Mouse (Mus musculus) cortical plate, adult 2 months (tissue): ENCODE measurements around the gene Akr7a5. TPM values are rescaled to one million over a fixed set of nuclear protein-coding genes. Genes with fewer than 3 reads are reported as not detected.

Source experiments
- H3K27ac ChIP-seq: fragments of 200-500 bp; 2 replicates; pipeline ENCODE4 v1.5.1; 2012; ENCODE audit warnings: low read length, control low read depth, inconsistent platforms; ENCODE audit not compliant: insufficient read depth
- H3K4me1 ChIP-seq: fragments of 200-500 bp; 2 replicates; pipeline ENCODE4 v1.6.1; 2011; ENCODE audit warnings: low read length; ENCODE audit not compliant: control insufficient read depth, insufficient read depth
- H3K4me3 ChIP-seq: fragments of 200-500 bp; 2 replicates; pipeline ENCODE4 v1.5.1; 2011; ENCODE audit warnings: mild to moderate bottlenecking, low read length, control low read depth; ENCODE audit not compliant: insufficient read depth
- CTCF ChIP-seq: fragments of 200-500 bp; IDR thresholded peaks from 2 replicates; pipeline ENCODE4 v1.5.1; 2011; ENCODE audit warnings: mild to moderate bottlenecking, control low read depth, low read length; ENCODE audit not compliant: insufficient read depth; ENCODE audit errors: extremely low read depth
- POLR2A ChIP-seq: fragments of 200-500 bp; IDR thresholded peaks from 2 replicates; pipeline ENCODE4 v1.6.1; 2011; ENCODE audit warnings: mild to moderate bottlenecking, low read length, control low read depth; ENCODE audit not compliant: insufficient read depth; ENCODE audit errors: extremely low read depth
- polyA plus RNA-seq: library from polyadenylated mRNA; depleted of rRNA; stranded (reverse); fragments of >200 nt; gene quantifications from 2 replicates; pipeline ENCODE4 v1.2.3, GENCODE M21; 2012

The Akr7a5 gene
- polyA plus RNA-seq, 1 experiment, result 17.5 TPM

- TF ChIP-seq POLR2A (no peak), CTCF (peak; percentile 23; the same call in 1 of the 2 replicates)
- H3K27ac ChIP-seq, result no peak overlapping the region
- H3K4me3 ChIP-seq, result no peak overlapping the region
- peaks cover 9% of the 10 kb centered on the region for H3K4me1 ChIP-seq
Measured at GRCm38 (mm10) chr4:139312632-139313031, 2.1 kb downstream of the Akr7a5 start.

DNA sequence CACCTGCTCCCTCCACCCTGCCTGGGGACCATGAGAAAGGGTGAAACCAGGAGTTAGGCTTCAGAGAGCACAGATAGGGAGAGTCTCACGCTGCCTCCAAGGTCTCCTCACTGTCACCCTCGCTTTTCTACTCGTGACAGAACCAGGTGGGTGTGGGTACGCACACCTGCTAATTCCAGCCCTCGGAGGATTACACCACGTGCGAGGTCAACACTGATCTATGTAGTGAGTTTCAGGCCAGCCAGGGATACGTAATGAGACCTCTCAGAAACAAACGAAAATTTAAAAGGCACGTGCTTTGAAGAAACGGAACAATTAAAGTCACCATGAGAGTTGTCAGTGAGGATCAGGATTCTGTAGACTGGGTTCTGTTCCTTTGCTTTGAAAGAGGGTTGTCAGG lies 7.9 kb downstream of the Akr7a5 start:
- Histone ChIP-seq H3K4me3 (no peak overlapping the region), H3K4me1 (no peaks in the 10 kb centered on the region), H3K27ac (no peak overlapping the region)
- TF ChIP-seq CTCF, result no peak
- TF ChIP-seq POLR2A, result no peak

DNA sequence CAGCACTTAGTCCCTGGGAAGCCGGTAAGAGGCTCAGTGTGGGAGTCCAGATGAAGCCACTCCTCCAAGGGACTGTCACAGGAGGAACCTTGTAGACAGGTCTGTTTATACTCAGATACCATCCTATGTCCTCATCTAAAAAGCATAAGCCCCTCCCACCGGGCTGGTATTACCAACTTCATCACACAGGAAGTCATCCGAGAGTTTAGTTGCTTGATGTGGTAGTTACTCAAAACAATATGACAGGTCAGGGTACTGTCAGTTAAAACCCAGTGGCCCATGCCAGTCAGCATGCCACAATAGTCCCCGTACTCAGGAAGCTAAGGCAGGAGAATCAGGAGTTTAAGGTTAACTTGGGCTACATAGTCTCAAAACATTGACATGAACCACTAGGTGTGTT lies 9.2 kb downstream of the Akr7a5 start:
- TF ChIP-seq POLR2A (no peak), CTCF (no peak)
- H3K4me1 ChIP-seq, result no peaks in the 10 kb centered on the region
- no peak overlapping the region for H3K27ac ChIP-seq
- H3K4me3 ChIP-seq, result no peak overlapping the region

- Histone ChIP-seq H3K4me3 (no peak overlapping the region), H3K4me1 (peaks cover under 1% of the 10 kb centered on the region; the same call in 1 of the 2 replicates), H3K27ac (no peak overlapping the region)
- no peak for TF ChIP-seq POLR2A
- peak; percentile 51 for TF ChIP-seq CTCF
Measured at GRCm38 (mm10) chr4:139330605-139331004, 20.1 kb downstream of the Akr7a5 start.

DNA sequence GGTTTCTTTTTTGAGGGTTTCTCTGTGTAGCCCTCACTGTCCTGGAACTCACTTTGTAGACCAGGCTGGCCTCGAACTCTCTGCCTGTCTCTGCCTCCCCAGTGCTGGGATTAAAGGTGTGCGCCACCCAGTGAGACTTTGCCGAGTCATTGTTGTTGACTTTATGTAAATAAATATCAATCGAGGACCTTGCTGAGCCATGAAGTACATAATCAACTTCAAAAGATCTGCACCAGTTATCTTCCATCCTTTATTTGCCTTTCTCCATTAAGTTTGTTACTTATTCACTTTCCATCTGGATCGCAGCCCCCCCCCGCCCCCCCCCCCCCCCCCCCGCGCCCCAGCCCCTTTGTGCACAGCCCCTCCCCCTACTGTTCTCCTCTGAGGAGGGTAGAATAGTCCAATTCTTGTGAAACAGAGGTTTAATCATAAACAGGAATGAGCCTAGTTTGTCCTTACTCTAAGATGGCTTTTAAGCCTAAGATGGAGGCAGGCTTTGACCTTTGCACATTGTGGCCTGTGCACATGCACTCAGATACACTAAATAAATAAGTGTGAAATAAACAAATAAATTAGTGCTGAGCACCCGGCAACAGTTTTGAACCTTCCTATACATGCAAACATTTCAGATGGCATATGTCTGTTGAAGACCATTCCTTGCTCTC lies 24.2 kb downstream of the Akr7a5 start:
- Histone ChIP-seq H3K27ac (no peak overlapping the region), H3K4me3 (no peak overlapping the region), H3K4me1 (peaks cover 1% of the 10 kb centered on the region; the same call in 1 of the 2 replicates)
- no peak for TF ChIP-seq POLR2A
- no peak for TF ChIP-seq CTCF

DNA sequence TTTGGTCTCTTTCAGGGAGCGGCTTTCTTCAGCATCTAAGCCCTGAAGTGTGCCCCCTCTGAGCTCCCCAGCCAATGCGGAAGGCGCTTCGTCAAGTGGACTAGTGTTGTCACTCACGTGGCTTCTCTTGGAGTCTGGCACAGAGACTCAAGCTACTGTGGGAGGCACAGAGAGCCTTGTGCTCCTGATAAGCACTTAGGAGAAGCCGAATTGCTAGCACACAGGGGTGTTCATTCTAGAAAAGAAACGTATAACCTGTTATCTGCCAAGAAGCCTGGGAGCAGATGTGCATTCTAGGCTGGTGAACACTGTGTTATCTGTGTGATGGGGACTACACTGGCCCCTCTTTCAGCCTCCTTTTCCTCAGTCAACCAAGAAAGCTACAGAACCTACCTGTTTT lies 25.0 kb downstream of the Akr7a5 start:
- TF ChIP-seq POLR2A (no peak), CTCF (no peak)
- no peak overlapping the region for H3K27ac ChIP-seq

GRCm38 (mm10) chr4:139336822-139337483 lies 26.4 kb downstream of the Akr7a5 start:
- TF ChIP-seq POLR2A (no peak), CTCF (peak; percentile 75)
- Histone ChIP-seq H3K4me3 (no peak overlapping the region), H3K27ac (no peak overlapping the region), H3K4me1 (peaks cover 1% of the 10 kb centered on the region; the same call in 1 of the 2 replicates)

More for the DNA sequence above, 25.0 kb downstream of the Akr7a5 start:
- peaks cover 1% of the 10 kb centered on the region; the same call in 1 of the 2 replicates for H3K4me1 ChIP-seq
- H3K4me3 ChIP-seq, result no peak overlapping the region

GRCm38 (mm10) chr4:139338145-139338544 lies 27.6 kb downstream of the Akr7a5 start:
- TF ChIP-seq CTCF (no peak), POLR2A (no peak)
- Histone ChIP-seq H3K4me1 (peaks cover 1% of the 10 kb centered on the region; the same call in 1 of the 2 replicates), H3K27ac (no peak overlapping the region), H3K4me3 (no peak overlapping the region)

DNA sequence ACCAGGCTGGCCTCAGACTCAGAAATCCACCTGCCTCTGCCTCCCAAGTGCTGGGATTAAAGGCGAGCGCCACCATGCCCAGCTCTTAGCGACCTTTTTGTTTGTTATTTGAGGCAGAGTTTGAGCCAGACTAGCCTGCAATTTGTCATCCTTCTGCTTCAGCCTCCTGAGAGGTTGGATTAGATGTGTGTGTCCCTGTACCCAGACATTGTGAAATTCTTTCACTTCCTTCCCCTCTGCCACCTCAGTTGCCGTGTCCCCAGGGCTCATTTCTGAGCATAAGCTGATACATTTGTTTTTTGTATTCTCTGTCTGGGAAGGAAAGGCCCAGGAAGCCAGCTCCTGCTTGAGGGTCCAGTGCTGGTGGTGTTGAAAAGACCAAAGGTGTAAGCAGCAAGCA lies 30.3 kb downstream of the Akr7a5 start:
- no peak for TF ChIP-seq POLR2A
- no peak for TF ChIP-seq CTCF
- H3K4me1 ChIP-seq, result no peaks in the 10 kb centered on the region
- no peak overlapping the region for H3K27ac ChIP-seq
- H3K4me3 ChIP-seq, result no peak overlapping the region

DNA sequence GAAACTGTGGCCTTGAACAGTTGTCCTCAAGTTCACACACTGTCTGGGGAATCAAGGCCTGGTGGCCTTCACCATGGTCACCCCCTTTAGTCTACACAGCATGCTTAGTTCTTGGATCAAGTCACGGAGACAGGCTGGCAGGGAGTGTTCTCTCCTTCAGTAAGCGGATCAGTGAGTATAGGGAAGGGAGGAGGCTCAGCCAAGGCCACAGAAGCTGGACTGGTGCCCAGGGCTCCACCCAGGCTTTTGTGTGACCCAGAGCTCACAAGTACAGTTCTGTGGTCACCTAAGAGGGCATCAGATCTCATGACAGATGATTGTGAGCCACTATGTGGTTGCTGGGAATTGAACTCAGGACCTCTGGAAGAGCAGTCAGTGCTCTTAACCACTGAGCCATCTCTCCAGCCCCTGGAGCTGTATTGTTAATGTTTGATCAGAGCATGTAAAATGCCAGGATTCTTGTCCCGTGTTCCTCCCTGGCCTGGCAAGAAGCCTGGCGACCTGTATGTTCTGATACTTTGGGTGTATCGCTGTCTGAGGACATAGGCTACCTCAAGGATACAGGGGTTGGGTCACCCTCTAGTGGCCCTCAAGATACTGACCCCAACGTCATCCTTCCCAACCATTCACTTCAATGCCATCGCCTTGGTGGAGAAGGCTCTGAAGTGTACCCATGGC lies 31.2 kb downstream of the Akr7a5 start:
- TF ChIP-seq POLR2A (no peak), CTCF (no peak)
- no peaks in the 10 kb centered on the region for H3K4me1 ChIP-seq

More for the DNA sequence above, 31.2 kb downstream of the Akr7a5 start:
- Histone ChIP-seq H3K4me3 (no peak overlapping the region), H3K27ac (no peak overlapping the region)
